Mouse (Mus musculus) heart, adult 2 months (tissue): ENCODE results near the gene Bpi. TPM values are rescaled to one million over a fixed set of nuclear protein-coding genes. Genes with fewer than 3 reads are reported as not detected.

Experiments used
- DNase-seq, 2 experiments: peaks; one replicate each; pipeline ENCODE4 v3.0.0; 2021
- H3K27ac ChIP-seq: fragments of 200-600 bp; 2 replicates; pipeline ENCODE4 v1.8.1; 2022
- H3K27me3 ChIP-seq: fragments of 200-500 bp; 2 replicates; pipeline ENCODE4 v1.6.1; 2012; ENCODE audit warnings: mild to moderate bottlenecking, low read length, inconsistent platforms, mixed read lengths; ENCODE audit not compliant: control insufficient read depth, insufficient read depth
- H3K36me3 ChIP-seq: fragments of 200-500 bp; 2 replicates; pipeline ENCODE4 v1.6.1; 2012; ENCODE audit warnings: low read length, inconsistent platforms; ENCODE audit not compliant: control insufficient read depth, insufficient read depth
- H3K4me1 ChIP-seq: fragments of 200-500 bp; 2 replicates; pipeline ENCODE4 v1.6.1; 2011; ENCODE audit warnings: low read length; ENCODE audit not compliant: control insufficient read depth, insufficient read depth
- H3K4me3 ChIP-seq: fragments of 200-600 bp; 2 replicates; pipeline ENCODE4 v1.8.1; 2022
- H3K79me2 ChIP-seq: fragments of 200-500 bp; replicated peaks from 2 replicates; pipeline ENCODE4 v1.6.1; 2012; ENCODE audit warnings: mild to moderate bottlenecking, inconsistent platforms, low read length, moderate library complexity, mixed read lengths; ENCODE audit not compliant: control insufficient read depth, insufficient read depth
- H3K9ac ChIP-seq: fragments of 200-500 bp; 2 replicates; pipeline ENCODE4 v1.6.1; 2012; ENCODE audit warnings: low read depth, mild to moderate bottlenecking, control low read depth, inconsistent platforms, low read length, mixed read lengths
- CTCF ChIP-seq: fragments of 200-600 bp; IDR thresholded peaks from 2 replicates; pipeline ENCODE4 v1.8.1; 2022; ENCODE audit warnings: antibody characterized with exemption, mild to moderate bottlenecking, moderate library complexity
- EP300 ChIP-seq: fragments of 200-500 bp; IDR thresholded peaks from 2 replicates; pipeline ENCODE4 v1.6.1; 2011; ENCODE audit warnings: low read depth, low read length, control low read depth; ENCODE audit not compliant: insufficient read depth
- POLR2A ChIP-seq: fragments of 200-500 bp; IDR thresholded peaks from 2 replicates; pipeline ENCODE4 v1.6.1; 2011; ENCODE audit warnings: mild to moderate bottlenecking, low read depth, low read length, control low read depth; ENCODE audit not compliant: insufficient read depth
- WGBS: fragments of 180-500 bp; shearing (Covaris S2); methylation state at CpG from one replicate; pipeline ENCODE4 v1.1.7; 2018; 5-methylcytosine and 5-hydroxymethylcytosine counted together
- intact Hi-C: fragments of 180-260 bp; cut with DNase I; formaldehyde crosslinking; loops from one replicate; pipeline ENCODE4 v1.15.1; 2025
- polyA plus RNA-seq: library from polyadenylated mRNA; depleted of rRNA; stranded (reverse); fragments of >200 nt; gene quantifications from 2 replicates; pipeline ENCODE4 v1.2.3, GENCODE M21; 2012
- total RNA-seq, 2 experiments: library from RNA; stranded (reverse); gene quantifications; 2 replicates each; pipeline ENCODE4 v1.2.3; 2021

Bpi gene
- total and polyA plus RNA-seq, 3 experiments = 0.13 TPM; not detected in 2

DNA sequence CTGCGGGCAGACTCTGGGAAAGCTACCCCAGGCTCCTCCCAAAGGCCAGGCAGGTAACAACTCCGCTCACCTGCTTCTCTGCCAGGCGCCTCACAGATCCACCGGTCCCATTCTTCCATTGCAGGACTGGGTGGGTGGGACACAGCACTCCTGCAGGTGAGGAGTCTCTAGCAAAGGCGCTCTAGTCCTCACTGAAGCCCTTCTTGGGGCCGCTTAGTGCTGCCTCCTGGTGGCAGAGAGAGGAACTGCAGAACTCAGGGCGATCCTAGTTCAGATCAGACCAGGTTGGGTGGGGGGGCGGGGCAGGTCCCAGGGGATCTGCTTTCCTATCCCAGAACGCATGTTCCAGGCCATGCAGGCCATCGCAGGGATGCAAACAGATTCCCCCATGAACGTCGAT, 887 bp downstream of the Bpi start:
- Histone ChIP-seq H3K4me3 (no peak overlapping the region), H3K4me1 (0 out of 2 replicates have a peak, but pooled peaks cover 1% of the 10 kb centered on the region), H3K79me2 (no peaks in the 10 kb centered on the region), H3K9ac (no peak overlapping the region), H3K27ac (no peak overlapping the region), H3K36me3 (no peaks in the 10 kb centered on the region), H3K27me3 (no peaks in the 10 kb centered on the region)
- intact Hi-C loops = loop anchor here (2.0 kb wide), 1 partner anchor 50 kb away; no protein-coding TSS in a partner anchor
- TF ChIP-seq EP300 (no peak), CTCF (peak; percentile 74)
- 15% methylated on average over 12 of the region's 12 CpGs for WGBS
- DNase-seq = peak; percentile 60 to 75

DNA sequence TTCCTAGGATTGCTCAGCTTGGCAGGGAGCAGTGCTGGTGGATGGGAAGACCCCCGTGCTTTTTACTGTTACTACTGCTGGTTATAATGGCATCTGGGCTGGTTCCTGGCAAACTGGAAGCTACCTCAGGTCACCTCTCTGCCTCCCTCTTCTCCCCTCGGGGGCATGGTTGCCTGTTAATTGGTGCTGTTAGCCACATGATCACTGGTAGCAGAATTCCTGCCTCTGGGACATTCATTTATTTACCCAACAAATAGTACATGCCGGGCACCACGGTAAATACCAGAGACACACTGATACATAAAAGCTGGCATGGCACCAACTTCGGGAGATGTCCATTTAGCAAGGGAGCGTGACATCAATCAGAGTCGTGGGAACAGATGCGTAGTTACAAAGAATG, 1.6 kb downstream of the Bpi start:
- intact Hi-C loops = loop anchor here (2.0 kb wide), 1 partner anchor 51 kb away; no protein-coding TSS in a partner anchor
- no peak overlapping the region for H3K4me3 ChIP-seq
- no peaks in the 10 kb centered on the region for H3K36me3 ChIP-seq
- H3K27me3 ChIP-seq = no peaks in the 10 kb centered on the region
- 74% methylated on average over 8 of the region's 8 CpGs for WGBS
- H3K9ac ChIP-seq = no peak overlapping the region
- no peak for DNase-seq
- no peak overlapping the region for H3K27ac ChIP-seq
- H3K4me1 ChIP-seq = 0 out of 2 replicates have a peak, but pooled peaks cover 1% of the 10 kb centered on the region
- no peaks in the 10 kb centered on the region for H3K79me2 ChIP-seq
- TF ChIP-seq EP300 (no peak), POLR2A (no peak), CTCF (no peak)

DNA sequence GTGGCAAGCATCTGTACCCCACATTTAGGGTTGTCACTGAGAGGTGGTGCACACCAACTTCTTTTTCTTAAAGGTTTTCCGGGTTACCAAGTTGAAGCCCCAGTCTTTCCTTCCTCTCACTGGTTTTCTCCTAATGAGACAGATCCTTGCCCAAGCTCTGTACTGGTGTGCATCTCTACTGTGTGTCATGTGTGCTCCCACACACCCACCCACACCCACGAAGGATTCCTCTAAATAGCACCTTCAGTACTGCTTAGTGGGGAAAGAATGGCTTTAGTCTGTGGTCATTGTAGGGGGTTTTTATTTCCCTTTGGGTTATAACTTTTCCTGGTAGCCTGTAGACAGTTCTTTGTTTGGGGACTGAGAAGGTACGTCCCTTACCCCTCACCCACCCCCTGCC, 7.0 kb downstream of the Bpi start:
- H3K4me3 ChIP-seq = no peak overlapping the region
- no peaks in the 10 kb centered on the region for H3K4me1 ChIP-seq
- H3K36me3 ChIP-seq = no peaks in the 10 kb centered on the region
- H3K9ac ChIP-seq = no peak overlapping the region
- DNase-seq = no peak
- H3K27me3 ChIP-seq = no peaks in the 10 kb centered on the region
- intact Hi-C loops = no loop called here
- TF ChIP-seq POLR2A (no peak), CTCF (no peak), EP300 (no peak)
- H3K79me2 ChIP-seq = no peaks in the 10 kb centered on the region
- no peak overlapping the region for H3K27ac ChIP-seq
- 85% methylated on average over 3 of the region's 3 CpGs for WGBS

DNA sequence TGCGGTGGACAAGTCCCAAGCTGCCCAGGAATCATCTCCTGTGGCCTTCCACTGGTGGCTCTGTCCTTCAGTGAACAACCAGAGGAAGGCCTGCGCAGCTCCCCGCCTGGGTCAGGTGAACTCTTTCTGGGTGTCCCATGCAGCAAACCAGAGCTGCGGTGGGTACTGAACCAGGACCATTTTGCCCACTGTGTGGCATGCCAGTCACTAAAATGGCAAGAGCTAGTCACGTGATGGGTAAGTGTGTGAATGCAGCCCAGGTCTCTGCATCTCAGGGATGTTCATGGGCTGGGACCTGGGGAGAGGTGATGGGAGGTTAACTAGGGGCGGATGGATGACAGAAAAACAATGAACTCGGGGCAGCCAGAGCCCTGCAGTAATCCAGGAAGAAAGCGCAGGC, 12.1 kb downstream of the Bpi start:
- DNase-seq = no peak
- Histone ChIP-seq H3K36me3 (no peaks in the 10 kb centered on the region), H3K4me1 (no peaks in the 10 kb centered on the region), H3K9ac (no peak overlapping the region), H3K4me3 (no peak overlapping the region), H3K79me2 (no peaks in the 10 kb centered on the region), H3K27ac (no peak overlapping the region), H3K27me3 (no peaks in the 10 kb centered on the region)
- intact Hi-C loops = no loop called here
- TF ChIP-seq POLR2A (no peak), CTCF (no peak), EP300 (no peak)
- WGBS = 83% methylated on average over 8 of the region's 8 CpGs

DNA sequence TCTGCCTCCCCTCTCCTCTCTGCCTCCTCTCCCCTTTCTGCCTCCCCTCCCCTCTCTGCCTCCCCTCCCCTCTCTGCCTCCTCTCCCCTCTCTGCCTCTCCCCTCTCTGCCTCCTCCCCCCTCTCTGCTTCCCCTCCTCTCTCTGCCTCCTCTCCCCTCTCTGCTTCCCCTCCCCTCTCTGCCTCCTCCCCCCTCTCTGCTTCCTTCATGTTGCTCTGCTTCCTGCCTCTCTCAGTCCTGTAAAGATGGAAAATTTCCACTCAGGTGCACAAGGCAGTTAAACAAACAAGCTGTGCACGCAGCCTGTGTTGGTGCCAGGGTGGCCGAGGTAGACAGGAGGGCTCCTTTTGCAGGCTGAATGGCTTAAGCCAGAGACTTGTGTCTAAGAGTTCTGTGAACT, 15.8 kb downstream of the Bpi start:
- no peaks in the 10 kb centered on the region for H3K79me2 ChIP-seq
- no peaks in the 10 kb centered on the region for H3K27me3 ChIP-seq
- intact Hi-C loops = no loop called here
- TF ChIP-seq POLR2A (no peak), CTCF (no peak), EP300 (no peak)
- no peak overlapping the region for H3K9ac ChIP-seq
- no peak overlapping the region for H3K4me3 ChIP-seq
- H3K27ac ChIP-seq = no peak overlapping the region
- WGBS = 25% methylated on average over 2 of the region's 2 CpGs
- H3K36me3 ChIP-seq = no peaks in the 10 kb centered on the region
- no peak for DNase-seq
- no peaks in the 10 kb centered on the region for H3K4me1 ChIP-seq

DNA sequence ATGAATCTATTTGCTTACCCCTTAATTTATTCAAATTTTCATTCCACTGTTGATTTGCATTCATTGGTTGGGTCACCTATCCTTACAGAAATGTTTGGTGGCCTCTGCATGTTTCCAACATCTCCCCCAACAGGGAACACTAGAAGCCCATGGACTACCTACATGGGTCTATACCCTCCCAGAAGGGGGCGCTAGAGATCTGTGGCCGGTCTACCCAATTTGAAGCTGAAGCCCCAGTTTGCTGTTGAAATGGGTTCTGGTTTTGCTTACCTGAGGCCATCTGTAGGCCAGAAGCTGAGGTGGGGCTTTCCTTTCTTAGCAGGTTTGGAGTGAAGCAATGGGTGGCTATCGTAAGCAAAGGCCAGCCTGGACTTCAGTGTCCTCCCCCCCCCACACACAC, 17.5 kb downstream of the Bpi start:
- H3K36me3 ChIP-seq = no peaks in the 10 kb centered on the region
- H3K4me1 ChIP-seq = no peaks in the 10 kb centered on the region
- no peaks in the 10 kb centered on the region for H3K79me2 ChIP-seq
- 88% methylated on average over 3 of the region's 3 CpGs for WGBS
- intact Hi-C loops = no loop called here
- DNase-seq = no peak
- no peak overlapping the region for H3K27ac ChIP-seq
- H3K9ac ChIP-seq = no peak overlapping the region
- H3K4me3 ChIP-seq = no peak overlapping the region
- TF ChIP-seq CTCF = peak; percentile 23
- TF ChIP-seq EP300 = no peak
- no peaks in the 10 kb centered on the region for H3K27me3 ChIP-seq

DNA sequence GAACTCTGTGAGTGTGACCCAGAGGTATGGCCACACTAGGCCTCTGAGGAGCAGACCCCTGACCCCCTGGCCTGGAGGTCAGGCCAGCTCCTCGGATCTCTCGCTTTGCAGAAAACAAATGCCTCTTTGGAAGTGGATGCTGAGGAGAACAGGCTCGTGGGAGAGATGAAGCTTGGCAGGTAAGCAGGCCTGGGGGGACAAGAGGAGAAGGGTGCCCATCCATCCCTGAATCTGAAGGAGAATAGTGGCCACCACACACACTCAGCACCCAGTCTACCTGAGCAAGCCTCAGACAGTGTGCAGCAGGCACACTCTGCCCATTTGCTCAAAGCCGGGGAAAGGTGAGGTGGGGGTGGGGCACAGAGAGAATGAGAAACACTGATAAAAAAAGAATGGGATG, 17.9 kb downstream of the Bpi start:
- Histone ChIP-seq H3K79me2 (no peaks in the 10 kb centered on the region), H3K4me3 (no peak overlapping the region), H3K36me3 (no peaks in the 10 kb centered on the region), H3K4me1 (no peaks in the 10 kb centered on the region), H3K9ac (no peak overlapping the region), H3K27me3 (no peaks in the 10 kb centered on the region), H3K27ac (no peak overlapping the region)
- no peak for DNase-seq
- intact Hi-C loops = no loop called here
- TF ChIP-seq CTCF = no peak
- TF ChIP-seq POLR2A = no peak
- TF ChIP-seq EP300 = no peak
- 90% methylated on average over 4 of the region's 4 CpGs for WGBS
